ENCODE assay signal across 8 mouse cellular contexts in the genomic region with DNA sequence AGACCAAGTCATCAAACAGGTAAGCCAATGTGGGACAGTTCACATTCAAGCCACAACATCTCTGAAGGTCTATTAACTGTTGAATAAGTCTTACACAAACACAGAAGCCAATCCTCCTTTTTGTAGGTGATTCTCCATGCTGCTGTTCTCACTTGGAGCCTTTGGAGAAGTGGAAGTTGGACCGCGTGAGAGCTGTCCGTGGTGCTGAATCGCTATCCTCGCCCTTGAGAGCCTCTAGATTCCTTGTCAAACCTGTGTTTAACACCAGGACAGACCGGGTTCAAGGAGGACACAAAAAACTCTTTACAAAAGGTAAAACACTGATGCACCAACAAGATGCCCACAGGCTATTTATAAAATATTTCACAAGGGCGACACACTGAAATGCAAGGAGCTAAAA.
DNase-seq lines count a peak whose midpoint lies in the region; ATAC-seq and TF ChIP-seq lines count a peak whose summit lies in the region.

No protein-coding gene starts in this region.

- 16% methylated on average over 7 of the region's 7 CpGs for WGBS in kidney, embryonic 16.5 days
- WGBS in kidney, postnatal 0 days = 13% methylated on average over 7 of the region's 7 CpGs
- 24% methylated on average over 7 of the region's 7 CpGs for WGBS in neural tube, embryonic 11.5 days

- no peaks in the 10 kb centered on the region for H3K9me3 ChIP-seq in kidney, embryonic 16.5 days (ENCODE audit: low read length)
- no peaks in the 10 kb centered on the region for H3K9me3 ChIP-seq in G1E (replicated peaks)
- no peaks in the 10 kb centered on the region for H3K9me3 ChIP-seq in kidney, postnatal 0 days (replicated peaks; ENCODE audit: low read length)
- no peaks in the 10 kb centered on the region for H3K9me3 ChIP-seq in neural tube, embryonic 11.5 days (ENCODE audit: control insufficient read depth, low read length)

- no peak overlapping the region for H3K9ac ChIP-seq in kidney, embryonic 16.5 days (replicated peaks; ENCODE audit: low read length)
- H3K9ac ChIP-seq in kidney, postnatal 0 days (ENCODE audit: low read depth, low read length) = no peak overlapping the region
- H3K9ac ChIP-seq in neural tube, embryonic 11.5 days (ENCODE audit: low read length) = no peak overlapping the region

- ATAC-seq in kidney, embryonic 16.5 days (ENCODE audit: low FRiP score, low TSS enrichment) = no peak
- peak; percentile 49; the same call in 1 of the 2 replicates for ATAC-seq in G1E (ENCODE audit: extremely low read depth, insufficient number of reproducible peaks, low FRiP score, poor library complexity, severe bottlenecking)
- ATAC-seq in kidney, postnatal 0 days (replicated peaks; ENCODE audit: low FRiP score, low read depth) = no peak
- ATAC-seq in neural tube, embryonic 11.5 days (ENCODE audit: insufficient read depth, low FRiP score, low TSS enrichment) = no peak

- no peaks in the 10 kb centered on the region for H3K27me3 ChIP-seq in kidney, embryonic 16.5 days (ENCODE audit: insufficient read depth, low read length)
- H3K27me3 ChIP-seq in G1E (ENCODE audit: insufficient read depth, low read length) = no peaks in the 10 kb centered on the region
- H3K27me3 ChIP-seq in kidney, postnatal 0 days (ENCODE audit: insufficient read depth, low read length) = no peaks in the 10 kb centered on the region
- no peaks in the 10 kb centered on the region for H3K27me3 ChIP-seq in neural tube, embryonic 11.5 days (ENCODE audit: control insufficient read depth, insufficient read depth, low read length)

- H3K4me1 ChIP-seq in kidney, embryonic 16.5 days (ENCODE audit: insufficient read depth, low read length) = no peaks in the 10 kb centered on the region
- H3K4me1 ChIP-seq in G1E (ENCODE audit: insufficient read depth, low read depth, low read length) = no peaks in the 10 kb centered on the region
- H3K4me1 ChIP-seq in kidney, postnatal 0 days (replicated peaks; ENCODE audit: insufficient read depth, low read length) = no peaks in the 10 kb centered on the region
- H3K4me1 ChIP-seq in neural tube, embryonic 11.5 days (ENCODE audit: control insufficient read depth, insufficient read depth, low read length) = no peaks in the 10 kb centered on the region

- DNase-seq in kidney, adult 11 months = peak; percentile 12
- DNase-seq in G1E (ENCODE audit: low spot score) = no peak
- DNase-seq in c-Kit-positive CD71-positive TER-119-positive erythroid progenitor cells, embryonic 14.5 days (ENCODE audit: low spot score) = peak; percentile 13
- peak; percentile 84 for DNase-seq in kidney, postnatal 0 days (ENCODE audit: low spot score)
- DNase-seq in neural tube, embryonic 11.5 days (ENCODE audit: low spot score) = peak; percentile 76
- DNase-seq in frontal cortex, postnatal 25 days (ENCODE audit: low spot score in 2 of 2) = no peak
- DNase-seq in left cerebral cortex, adult 18-20 months (ENCODE audit: low spot score in 2 of 2) = no peak

- TF ChIP-seq CTCF in G1E (IDR thresholded peaks at IDR 0.05; ENCODE audit: low read depth, low read length) = no peak
- TF ChIP-seq CTCF in kidney, postnatal 0 days (IDR thresholded peaks at IDR 0.05; ENCODE audit: low read depth) = no peak

- H3K36me3 ChIP-seq in kidney, embryonic 16.5 days (ENCODE audit: insufficient read depth, low read length) = no peaks in the 10 kb centered on the region
- H3K36me3 ChIP-seq in G1E (replicated peaks) = no peaks in the 10 kb centered on the region
- H3K36me3 ChIP-seq in kidney, postnatal 0 days (ENCODE audit: insufficient read depth, low read length) = no peaks in the 10 kb centered on the region
- H3K36me3 ChIP-seq in neural tube, embryonic 11.5 days (ENCODE audit: control insufficient read depth, insufficient read depth, low read length) = no peaks in the 10 kb centered on the region

- H3K4me3 ChIP-seq in kidney, embryonic 16.5 days (ENCODE audit: low read length) = no peak overlapping the region
- no peak overlapping the region for H3K4me3 ChIP-seq in G1E (ENCODE audit: low read depth, low read length)
- H3K4me3 ChIP-seq in kidney, postnatal 0 days (replicated peaks; ENCODE audit: low read depth, low read length) = no peak overlapping the region
- no peak overlapping the region for H3K4me3 ChIP-seq in neural tube, embryonic 11.5 days (ENCODE audit: low read depth, low read length)

- no peak overlapping the region for H3K4me2 ChIP-seq in kidney, embryonic 16.5 days (replicated peaks; ENCODE audit: low read depth, low read length)
- H3K4me2 ChIP-seq in kidney, postnatal 0 days (ENCODE audit: low read length) = no peak overlapping the region
- H3K4me2 ChIP-seq in neural tube, embryonic 11.5 days (ENCODE audit: low read depth) = no peak overlapping the region

- no peak overlapping the region for H3K27ac ChIP-seq in kidney, embryonic 16.5 days (ENCODE audit: low read length)
- H3K27ac ChIP-seq in kidney, postnatal 0 days = no peak overlapping the region
- H3K27ac ChIP-seq in neural tube, embryonic 11.5 days (ENCODE audit: low read depth, low read length) = no peak overlapping the region

Comparison
In these comparisons a context has a peak if more than half of its experiments do, and no peak if none do; other contexts are left out.
1. DNase-seq: peak in kidney, adult 11 months (single experiment), c-Kit-positive CD71-positive TER-119-positive erythroid progenitor cells, embryonic 14.5 days (single experiment), kidney, postnatal 0 days (single experiment) and neural tube, embryonic 11.5 days (single experiment); none in G1E (single experiment), frontal cortex, postnatal 25 days (0 of 2) and left cerebral cortex, adult 18-20 months (0 of 2).